Mouse (Mus musculus) stomach, postnatal 0 days (tissue): Measurements from ENCODE around the gene Ighmbp2. TPM values are rescaled to one million over a fixed set of nuclear protein-coding genes. Genes with fewer than 3 reads are reported as not detected.

Experiments used
- ATAC-seq: fragments of 200-750 bp; cut with Nextera tagmentation; 2 replicates; pipeline ENCODE4 v1.8.0; 2017; ENCODE audit not compliant: low FRiP score, low TSS enrichment
- DNase-seq: peaks from one replicate; pipeline ENCODE4 v3.0.0-alpha.2; 2016; ENCODE audit warnings: low spot score
- H3K27ac ChIP-seq: fragments of 300-500 bp; sonication (generic); replicated peaks from 2 replicates; pipeline ENCODE4 v1.5.1; 2014; ENCODE audit warnings: mild to moderate bottlenecking, control low read depth
- H3K27me3 ChIP-seq: fragments of 300-500 bp; sonication (generic); 2 replicates; pipeline ENCODE4 v1.6.1; 2014; ENCODE audit warnings: low read length; ENCODE audit not compliant: control insufficient read depth, insufficient read depth
- H3K36me3 ChIP-seq: fragments of 300-500 bp; sonication (generic); 2 replicates; pipeline ENCODE4 v1.6.1; 2014; ENCODE audit warnings: low read length, mixed read lengths; ENCODE audit not compliant: control insufficient read depth, insufficient read depth
- H3K4me1 ChIP-seq: fragments of 300-500 bp; sonication (generic); replicated peaks from 2 replicates; pipeline ENCODE4 v1.6.1; 2014; ENCODE audit warnings: antibody characterized with exemption; ENCODE audit not compliant: control insufficient read depth, insufficient read depth
- H3K4me2 ChIP-seq: fragments of 300-500 bp; sonication (generic); replicated peaks from 2 replicates; pipeline ENCODE4 v1.6.1; 2014; ENCODE audit warnings: low read depth, mild to moderate bottlenecking, control low read depth, moderate library complexity
- H3K4me3 ChIP-seq: fragments of 300-500 bp; sonication (generic); 2 replicates; pipeline ENCODE4 v1.5.1; 2014; ENCODE audit warnings: low read depth, low read length, control low read depth
- H3K9ac ChIP-seq: fragments of 300-500 bp; sonication (generic); 2 replicates; pipeline ENCODE4 v1.6.1; 2014; ENCODE audit warnings: mild to moderate bottlenecking, low read length, control low read depth, mixed read lengths
- H3K9me3 ChIP-seq: fragments of 300-500 bp; sonication (generic); 2 replicates; pipeline ENCODE4 v1.6.1; 2016; ENCODE audit warnings: low read length; ENCODE audit not compliant: control insufficient read depth
- CTCF ChIP-seq: IDR thresholded peaks from 2 replicates; pipeline ENCODE4 v1.5.1; 2016; ENCODE audit warnings: antibody characterized with exemption, low read depth, mild to moderate bottlenecking, moderate library complexity
- EP300 ChIP-seq: optimal IDR thresholded peaks from 2 replicates; pipeline ENCODE3; 2016; ENCODE audit warnings: antibody characterized with exemption
- WGBS: fragments of 180-500 bp; shearing (Covaris S2); extraction: QIAGEN DNeasy Blood & Tissue Kit; methylation state at CpG from one replicate; pipeline ENCODE4 v1.1.7; 2014; 5-methylcytosine and 5-hydroxymethylcytosine counted together
- polyA plus RNA-seq: library from polyadenylated mRNA; unstranded; fragments of >200 nt; fragmentation: Nextera tagmentation; extraction: Ambion mirVana; gene quantifications from 2 replicates; pipeline ENCODE4 v1.2.1, GENCODE M21; 2015

Ighmbp2 gene
- polyA plus RNA-seq, 1 experiment from 2014 or later, result 3.9 TPM

DNA sequence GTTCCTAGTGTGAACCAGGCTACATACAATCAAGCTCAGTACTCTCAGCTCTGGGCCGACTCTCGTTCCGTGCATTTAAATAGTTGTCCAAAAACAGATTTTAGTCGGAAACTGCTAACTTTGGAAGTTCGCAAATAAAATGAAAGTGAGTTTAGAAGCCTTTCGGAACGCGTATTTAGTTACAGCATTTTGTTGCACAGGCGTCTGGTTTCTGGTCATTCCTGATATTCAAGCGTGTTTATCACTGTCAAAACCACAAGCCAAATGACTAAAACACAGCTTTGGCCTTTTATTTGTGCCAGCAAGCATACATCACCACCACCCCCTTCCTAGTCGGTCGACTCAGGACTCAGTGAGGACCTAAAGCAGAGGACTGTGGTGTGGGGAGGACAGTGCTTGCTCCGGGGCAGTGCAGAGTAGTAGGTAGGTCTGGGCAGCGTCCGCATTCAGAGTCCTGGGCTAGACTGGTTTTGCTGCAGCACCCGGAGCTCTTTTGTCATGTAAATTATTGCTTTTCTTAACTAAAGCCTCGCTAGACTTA is 41.5 kb upstream of the Ighmbp2 start:
- peaks cover 13% of the 10 kb centered on the region for H3K4me1 ChIP-seq
- ATAC-seq (0 out of 2 replicates have a peak, but pooled peaks have one; percentile 38), DNase-seq (peak; percentile 63)
- H3K27me3 ChIP-seq, result no peaks in the 10 kb centered on the region
- peak overlapping the region; percentile 96 for H3K27ac ChIP-seq
- no peaks in the 10 kb centered on the region for H3K36me3 ChIP-seq
- H3K9ac ChIP-seq, result peak overlapping the region; percentile 83
- H3K4me2 ChIP-seq, result peak overlapping the region; percentile 97
- H3K9me3 ChIP-seq, result no peaks in the 10 kb centered on the region
- peak overlapping the region; percentile 74 for H3K4me3 ChIP-seq
- WGBS, result 2% methylated on average over 17 of the region's 17 CpGs
- TF ChIP-seq EP300 (no peak), CTCF (no peak)

DNA sequence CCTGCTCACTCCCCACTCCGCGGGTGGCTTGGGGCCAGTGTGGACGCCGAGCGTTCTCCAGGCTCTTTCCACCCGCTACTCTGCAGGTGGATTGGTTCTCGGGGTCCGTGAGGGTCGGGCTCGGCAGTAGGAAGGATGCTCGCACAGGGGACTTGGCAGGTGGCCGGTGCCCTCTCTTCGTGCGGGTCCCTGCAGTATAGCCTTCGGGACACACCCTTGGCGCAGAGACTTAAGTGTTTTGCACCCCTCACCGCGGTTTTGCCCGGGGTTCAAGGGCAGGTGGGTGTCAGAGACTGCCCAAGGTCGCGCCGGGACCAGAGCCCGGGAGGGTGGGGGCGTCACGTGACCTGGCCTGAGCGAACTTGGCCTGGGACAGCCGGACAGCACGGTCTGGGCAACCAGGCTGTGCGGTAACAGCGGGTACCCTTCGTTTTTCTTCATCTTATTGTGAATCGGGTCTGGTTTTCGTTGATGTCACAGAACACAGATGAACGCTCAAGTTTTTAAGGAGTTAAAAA is 41.0 kb upstream of the Ighmbp2 start:
- no peaks in the 10 kb centered on the region for H3K36me3 ChIP-seq
- H3K9me3 ChIP-seq, result no peaks in the 10 kb centered on the region
- peaks cover 13% of the 10 kb centered on the region for H3K4me1 ChIP-seq
- DNase-seq, result peak; percentile 64
- no peaks in the 10 kb centered on the region for H3K27me3 ChIP-seq
- peak overlapping the region; percentile 96 for H3K27ac ChIP-seq
- H3K9ac ChIP-seq, result peak overlapping the region; percentile 83
- TF ChIP-seq EP300, result no peak
- no peak for TF ChIP-seq CTCF
- under 1% methylated on average over 34 of the region's 34 CpGs for WGBS
- peak overlapping the region; percentile 74 for H3K4me3 ChIP-seq
- H3K4me2 ChIP-seq, result peak overlapping the region; percentile 97
- no peak for ATAC-seq

DNA sequence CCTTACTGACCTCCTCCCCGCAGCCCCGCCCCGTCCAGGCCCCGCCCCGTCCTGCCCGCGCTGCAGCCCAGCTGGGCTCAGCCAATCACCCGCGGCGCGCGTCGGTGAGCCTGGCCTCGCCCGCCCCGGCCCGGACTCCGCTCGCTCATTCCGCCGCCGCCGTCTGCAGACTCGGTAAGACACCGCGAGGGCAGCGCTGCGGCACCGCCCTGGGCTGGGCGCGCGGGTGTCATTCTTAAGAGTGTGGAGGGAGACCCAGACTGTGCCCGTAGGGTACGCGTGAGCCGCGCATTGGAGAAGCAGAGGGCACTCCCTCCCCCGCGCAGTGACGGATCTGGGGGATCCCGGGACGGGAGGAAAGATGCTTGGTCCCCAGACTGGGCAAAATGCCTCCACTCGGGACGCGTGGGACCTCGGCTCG is 40.4 kb upstream of the Ighmbp2 start:
- no peaks in the 10 kb centered on the region for H3K36me3 ChIP-seq
- ATAC-seq, result peak; percentile 80
- WGBS, result 1% methylated on average over 46 of the region's 47 CpGs
- H3K27ac ChIP-seq, result peak overlapping the region; percentile 96
- peak overlapping the region; percentile 83 for H3K9ac ChIP-seq
- peaks cover 13% of the 10 kb centered on the region for H3K4me1 ChIP-seq
- TF ChIP-seq CTCF (no peak), EP300 (no peak)
- H3K27me3 ChIP-seq, result no peaks in the 10 kb centered on the region
- no peaks in the 10 kb centered on the region for H3K9me3 ChIP-seq
- DNase-seq, result peak; percentile 96
- peak overlapping the region; percentile 74 for H3K4me3 ChIP-seq
- H3K4me2 ChIP-seq, result peak overlapping the region; percentile 97

DNA sequence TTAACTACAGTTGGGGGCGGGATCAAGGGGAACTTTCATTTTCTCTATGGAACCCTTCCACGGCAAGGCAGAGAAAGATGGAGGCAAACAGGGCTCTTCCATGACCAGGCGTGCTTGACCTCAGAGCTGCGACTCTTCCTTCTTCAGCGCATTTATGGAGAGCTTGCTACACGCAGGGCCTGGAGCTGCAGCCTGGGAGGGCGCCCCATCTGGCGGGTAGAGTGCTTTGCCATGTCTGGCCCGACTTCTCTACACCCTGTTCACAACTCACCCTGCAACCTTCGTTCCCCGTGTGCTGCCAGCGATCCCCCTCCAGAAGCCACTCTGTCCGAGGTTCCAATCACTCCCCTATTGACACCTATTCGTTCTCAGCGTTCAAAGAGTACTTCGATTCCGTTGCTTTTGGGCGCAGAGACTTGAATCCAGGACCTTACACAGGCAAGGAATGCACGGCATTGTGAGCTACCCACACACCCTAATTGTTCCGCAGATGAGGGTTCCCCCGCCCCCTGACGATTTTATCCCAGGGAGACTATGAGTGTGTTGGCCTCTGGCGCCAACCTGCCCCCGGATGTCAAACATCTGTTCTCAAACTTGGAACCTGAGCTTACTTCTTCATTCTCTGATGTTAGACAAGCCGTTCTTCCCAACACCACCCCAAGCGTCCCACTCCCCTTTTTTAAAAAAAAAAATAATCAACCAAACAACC is 39.6 kb upstream of the Ighmbp2 start, which contains the start of gene Cpt1a:
Cpt1a (plus strand) TSS at position 74 of the 709 bp plus-strand sequence.
- Histone ChIP-seq H3K27ac (peak within 1 kb of the TSS; percentile 96), H3K9ac (peak within 1 kb of the TSS; percentile 83), H3K27me3 (no peaks in the 10 kb centered on the region), H3K36me3 (no peaks in the 10 kb centered on the region), H3K9me3 (no peaks in the 10 kb centered on the region), H3K4me1 (peaks cover 13% of the 10 kb centered on the region), H3K4me3 (peak within 1 kb of the TSS; percentile 74), H3K4me2 (peak within 1 kb of the TSS; percentile 97)
- 2% methylated on average over 26 of the region's 26 CpGs for WGBS
- DNase-seq, result peak; percentile 73
- TF ChIP-seq EP300 (no peak), CTCF (peak; percentile 68)
- peak; percentile 16; the same call in 1 of the 2 replicates for ATAC-seq

DNA sequence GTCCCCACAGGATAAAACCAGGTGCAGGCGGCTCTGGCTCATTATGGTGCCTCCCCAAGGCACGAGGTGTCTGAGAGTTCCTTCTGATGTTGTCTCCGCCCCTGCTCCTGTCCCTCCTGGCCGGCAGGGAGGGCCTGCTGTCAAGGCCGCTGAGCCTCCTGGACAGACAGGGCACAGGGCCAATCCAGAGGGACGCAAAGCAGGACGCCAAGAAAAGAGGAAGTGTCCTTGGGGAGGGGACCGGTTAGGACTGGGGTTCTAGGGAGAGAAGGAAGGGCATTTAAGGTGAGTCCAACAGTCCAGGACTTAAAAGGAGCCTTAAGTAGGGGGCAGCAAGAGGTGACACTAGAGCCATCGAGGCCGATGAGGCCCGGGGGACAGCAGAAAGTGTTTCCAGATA is 38.8 kb upstream of the Ighmbp2 start:
- Histone ChIP-seq H3K9me3 (no peaks in the 10 kb centered on the region), H3K4me1 (peaks cover 13% of the 10 kb centered on the region), H3K27me3 (no peaks in the 10 kb centered on the region), H3K27ac (peak overlapping the region; percentile 96), H3K4me3 (peak overlapping the region; percentile 74), H3K9ac (peak overlapping the region; percentile 83), H3K4me2 (peak overlapping the region; percentile 97), H3K36me3 (no peaks in the 10 kb centered on the region)
- TF ChIP-seq EP300 (no peak), CTCF (no peak; the same call in 1 of the 2 replicates)
- 10% methylated on average over 11 of the region's 11 CpGs for WGBS
- DNase-seq (peak; percentile 83), ATAC-seq (peak; percentile 31)
